Mouse (Mus musculus) cerebellum, adult 11 months (tissue): ENCODE data around the gene Tmtc2.

ENCODE experiments used
- DNase-seq: peaks from one replicate; pipeline ENCODE4 v3.0.0; 2022

The Tmtc2 gene

GRCm38 (mm10) chr10:105495248-105495647 lies 79.0 kb downstream of the Tmtc2 start:
- DNase-seq = no peak

- no peak for DNase-seq
Observed at GRCm38 (mm10) chr10:105492485-105492884, 81.8 kb downstream of the Tmtc2 start.

- no peak for DNase-seq
Observed at GRCm38 (mm10) chr10:105490748-105491147, 83.5 kb downstream of the Tmtc2 start.

GRCm38 (mm10) chr10:105489970-105490735 lies 84.1 kb downstream of the Tmtc2 start:
- no peak for DNase-seq

GRCm38 (mm10) chr10:105486977-105487376 lies 87.3 kb downstream of the Tmtc2 start:
- no peak for DNase-seq

DNA sequence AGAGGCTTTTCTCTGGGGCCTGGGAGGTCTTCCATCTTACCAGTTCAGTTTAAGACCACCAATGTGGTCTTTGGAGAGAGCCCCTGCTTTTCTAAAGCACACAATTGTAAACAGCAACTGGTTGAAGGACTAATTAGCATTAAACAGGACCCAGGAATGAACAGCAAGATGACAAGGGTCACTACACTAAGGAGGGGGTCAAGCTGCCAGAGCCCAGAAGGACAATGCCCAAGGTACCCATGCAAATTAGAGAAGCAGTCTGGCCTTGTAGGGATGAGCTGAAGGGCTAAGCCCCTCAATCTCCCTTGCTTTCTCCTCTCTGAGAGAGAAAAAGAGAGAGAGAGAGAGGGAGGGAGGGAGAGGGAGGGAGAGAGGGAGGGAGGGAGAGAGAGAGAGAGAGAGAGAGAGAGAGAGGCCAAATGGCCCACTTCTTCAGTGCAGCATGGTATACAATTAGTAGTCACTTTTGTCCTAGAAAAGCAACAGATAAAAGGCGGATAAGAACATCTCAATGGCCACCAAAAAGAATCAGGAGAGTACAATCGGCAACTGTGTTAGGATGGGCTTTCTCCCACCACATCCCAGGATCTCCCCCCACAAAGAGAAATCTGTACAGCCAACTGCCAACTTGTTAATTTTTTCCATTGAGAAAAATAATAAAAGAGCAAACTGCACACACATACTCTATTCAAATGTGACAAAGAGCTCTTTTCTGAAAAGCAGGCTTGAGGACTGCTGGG lies 89.7 kb downstream of the Tmtc2 start:
- no peak for DNase-seq

DNA sequence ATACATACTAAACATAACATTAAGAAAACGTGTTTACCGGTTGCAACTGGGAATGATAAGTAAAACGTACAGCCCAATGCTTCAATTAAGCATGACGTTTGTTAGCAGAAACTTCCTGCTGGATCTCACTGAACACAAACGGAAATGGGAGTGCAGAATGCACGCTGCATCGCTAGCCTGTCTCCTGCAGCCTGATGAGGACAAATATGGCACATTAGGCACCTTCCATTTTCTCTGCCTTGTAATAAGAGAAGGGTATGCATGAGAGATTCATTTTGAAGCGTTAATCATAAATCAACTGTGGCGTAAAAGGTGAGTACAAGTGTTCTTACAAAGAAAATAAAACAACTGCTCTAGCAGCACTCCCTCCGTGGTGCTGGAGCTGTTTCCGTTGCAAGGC lies 94.5 kb downstream of the Tmtc2 start:
- DNase-seq = no peak

- DNase-seq = no peak
Observed at GRCm38 (mm10) chr10:105477623-105478238, 96.5 kb downstream of the Tmtc2 start.

DNA sequence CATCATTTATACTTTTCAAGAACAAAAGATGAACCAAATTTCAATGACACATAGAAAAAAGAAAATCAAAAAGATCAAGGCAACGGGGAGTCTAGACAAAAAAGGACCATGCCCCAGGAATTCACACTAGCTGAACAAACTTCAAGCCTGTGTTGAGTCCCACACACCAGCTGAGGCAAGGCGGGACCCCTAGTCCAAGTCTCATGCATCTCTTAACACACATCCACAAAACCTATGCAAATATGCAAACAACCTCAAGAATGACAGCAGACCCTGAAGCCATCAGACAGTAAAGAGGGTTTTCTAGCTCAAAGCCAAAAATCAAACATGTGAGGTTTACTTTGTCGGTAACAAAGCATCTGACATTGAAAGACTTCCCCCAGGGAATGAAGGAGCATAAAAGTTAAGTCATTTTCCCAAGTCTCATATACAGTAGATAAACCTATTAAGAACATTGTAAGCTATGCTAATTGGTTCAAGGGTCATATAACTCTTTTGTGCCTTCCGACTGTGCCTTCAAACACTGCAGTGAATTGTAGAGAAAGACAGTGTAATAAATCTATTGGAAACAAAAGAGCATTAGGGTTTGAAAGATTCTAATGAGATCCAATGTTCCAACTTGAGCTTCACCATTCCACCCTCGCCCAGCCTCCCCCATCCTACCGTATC lies 100.0 kb downstream of the Tmtc2 start:
- DNase-seq = no peak

DNA sequence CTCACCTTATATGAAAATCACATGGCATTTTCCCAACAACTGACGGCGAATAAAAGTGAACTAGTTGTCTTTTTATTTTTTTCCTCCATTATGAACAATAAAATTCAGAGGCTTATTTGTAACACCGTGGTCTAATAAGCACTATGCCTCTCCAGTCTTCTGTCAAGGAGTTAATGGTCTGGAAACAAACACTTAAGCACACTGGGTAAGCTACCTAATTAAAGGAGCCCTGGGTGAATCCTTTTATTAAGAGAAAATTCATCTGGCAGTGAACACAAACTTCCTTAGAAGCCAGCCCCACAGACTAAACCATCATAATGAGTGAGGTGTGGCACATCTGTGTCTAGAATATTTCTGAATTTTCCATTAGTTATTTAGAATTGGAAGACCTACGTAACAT lies 109.9 kb downstream of the Tmtc2 start:
- no peak for DNase-seq

DNA sequence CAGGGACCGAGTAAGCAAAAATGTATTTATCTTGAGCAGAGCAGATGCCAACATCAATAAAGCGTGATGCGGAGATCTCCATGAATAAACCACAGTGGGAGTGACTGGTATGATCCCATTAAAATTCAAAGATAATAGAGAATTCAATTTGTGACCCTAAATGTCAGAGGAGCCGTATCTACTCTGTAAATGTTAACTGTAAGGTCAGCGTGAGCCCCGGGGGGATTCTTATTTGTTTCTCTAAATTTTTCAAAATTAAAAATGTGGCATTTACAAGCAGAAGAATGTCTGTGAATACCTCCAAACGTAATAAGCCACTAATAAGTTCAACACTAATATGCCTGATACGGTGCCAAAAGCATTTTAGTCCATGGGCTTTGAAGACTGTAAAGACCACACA lies 120.8 kb downstream of the Tmtc2 start:
- no peak for DNase-seq

GRCm38 (mm10) chr10:105447191-105447590 lies 127.1 kb downstream of the Tmtc2 start:
- no peak for DNase-seq

DNA sequence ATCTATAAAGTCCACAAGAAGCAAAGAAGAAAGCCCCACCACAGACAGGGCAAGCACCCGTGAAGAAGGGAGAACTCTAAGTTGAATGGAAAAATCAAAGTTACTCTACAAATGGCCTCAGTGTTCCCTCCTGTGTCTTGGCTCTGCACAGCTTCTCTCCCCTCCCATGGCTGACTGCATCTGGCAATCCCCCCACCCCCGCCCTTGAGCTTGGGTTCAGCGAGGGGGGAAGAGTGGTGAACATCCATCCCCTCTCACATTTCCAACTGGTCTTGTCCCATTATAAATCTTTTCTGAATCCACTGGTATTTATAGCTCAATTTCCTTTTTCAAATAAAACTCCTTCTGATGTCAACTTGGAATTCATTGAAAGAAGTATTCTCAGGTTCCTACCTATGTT lies 129.9 kb downstream of the Tmtc2 start:
- DNase-seq = no peak

DNA sequence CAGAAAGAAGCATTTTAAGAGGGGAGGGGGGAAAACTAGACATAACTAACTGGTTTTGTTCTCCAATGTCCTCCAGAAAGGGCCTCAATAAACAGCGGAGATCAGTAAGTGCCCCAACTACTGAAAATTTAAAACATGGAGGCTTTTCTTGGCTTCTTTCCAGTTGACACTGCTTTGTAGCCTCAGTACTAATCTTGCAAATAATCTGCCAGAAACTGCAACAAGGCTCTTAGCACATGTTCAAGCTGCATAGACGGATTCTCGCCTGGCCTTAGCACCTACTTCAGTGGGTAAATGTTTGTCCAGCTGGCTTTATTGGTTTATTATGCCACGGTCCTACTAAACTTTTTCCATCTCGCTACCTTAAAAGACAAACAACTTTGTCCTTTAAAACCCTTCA lies 139.4 kb downstream of the Tmtc2 start:
- no peak for DNase-seq

DNA sequence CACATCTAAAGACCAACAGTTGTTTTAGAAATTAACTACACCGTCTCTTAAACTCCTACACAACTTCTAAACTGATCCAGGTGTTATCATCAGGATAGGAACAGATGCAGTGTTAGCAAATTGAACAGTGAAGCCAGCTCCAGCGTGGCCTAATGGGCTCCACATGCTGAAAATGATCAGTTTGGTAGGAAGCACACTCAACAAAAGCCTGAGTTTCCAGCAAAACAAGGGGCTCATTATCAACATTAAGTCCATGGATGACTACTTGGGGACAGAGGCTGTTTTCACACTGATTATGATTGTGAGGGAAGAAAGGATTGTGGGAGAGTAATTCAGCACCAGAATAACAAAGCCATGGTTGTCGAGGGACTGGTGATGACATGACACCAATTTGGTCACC lies 143.4 kb downstream of the Tmtc2 start:
- DNase-seq = no peak

DNA sequence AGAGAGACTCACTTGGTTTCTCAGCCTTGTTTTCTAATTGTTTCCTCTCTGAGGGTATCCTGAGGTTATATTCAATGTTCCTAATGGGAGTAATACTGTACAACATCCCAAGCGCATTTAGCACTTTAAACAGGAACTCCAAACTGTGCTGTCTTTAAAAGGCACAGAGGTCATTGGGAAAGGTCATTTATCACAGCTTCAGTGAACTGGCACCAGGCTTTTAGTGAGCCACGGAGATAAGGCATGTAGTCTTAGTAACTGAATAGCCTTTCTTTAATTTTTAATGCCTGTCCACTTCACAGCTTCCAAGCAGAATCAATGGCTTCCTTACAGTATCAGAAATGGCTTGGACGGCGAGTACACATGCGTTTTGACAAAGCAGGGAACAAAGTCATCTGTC lies 144.0 kb downstream of the Tmtc2 start:
- no peak for DNase-seq

- DNase-seq = no peak
Observed at GRCm38 (mm10) chr10:105428080-105428479, 146.2 kb downstream of the Tmtc2 start.

GRCm38 (mm10) chr10:105427625-105428024 lies 146.6 kb downstream of the Tmtc2 start:
- DNase-seq = no peak

GRCm38 (mm10) chr10:105425052-105425451 lies 149.2 kb downstream of the Tmtc2 start:
- DNase-seq = no peak

DNA sequence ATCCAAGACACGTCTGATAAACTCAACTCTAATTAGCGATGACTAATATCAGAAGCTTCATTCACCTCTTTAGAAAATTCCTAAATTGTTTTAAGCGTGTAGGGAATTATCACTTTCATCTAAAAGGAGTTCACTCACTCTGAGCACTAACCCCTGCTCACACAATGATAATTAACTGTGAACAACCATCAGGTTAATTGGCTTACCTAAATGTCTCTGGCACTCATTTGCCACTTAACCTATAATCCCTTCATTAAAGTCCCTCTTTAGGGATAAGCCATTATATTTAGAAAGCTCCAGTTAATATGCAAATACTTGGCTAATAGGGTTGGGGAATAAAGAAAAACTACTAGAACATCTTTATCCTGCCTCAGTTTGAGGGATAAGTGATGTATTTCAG lies 151.1 kb downstream of the Tmtc2 start:
- DNase-seq = no peak

DNA sequence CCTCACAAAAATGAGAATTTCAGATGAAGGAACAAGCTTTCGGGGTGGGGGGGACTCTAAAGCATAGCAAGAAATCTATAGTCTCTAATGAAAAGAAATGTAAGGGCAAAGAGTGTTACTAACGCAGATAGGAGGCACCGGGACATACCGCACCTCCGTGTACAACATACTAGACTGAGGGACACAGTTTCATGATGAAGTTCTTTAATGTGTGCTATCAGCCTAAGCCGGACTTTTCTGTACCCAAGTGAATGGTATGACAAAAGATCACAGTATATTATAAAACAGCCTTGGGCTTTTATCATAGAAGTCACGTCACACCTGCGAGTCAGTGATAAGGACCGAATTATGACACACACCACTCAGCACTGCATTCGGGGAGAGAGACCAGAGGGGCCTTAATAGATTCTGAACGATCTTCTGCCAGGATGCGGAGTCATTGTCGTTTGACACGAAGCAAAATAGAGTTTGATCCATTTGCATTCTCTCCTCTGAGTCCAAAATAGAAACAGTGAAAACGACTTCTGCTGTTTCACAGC lies 156.3 kb downstream of the Tmtc2 start:
- DNase-seq = no peak

- DNase-seq = no peak
Observed at GRCm38 (mm10) chr10:105416601-105417000, 157.7 kb downstream of the Tmtc2 start.

GRCm38 (mm10) chr10:105405856-105406527 lies 168.3 kb downstream of the Tmtc2 start:
- DNase-seq = no peak
